Mouse (Mus musculus) layer of hippocampus, adult 2 months (tissue): ENCODE measurements around the gene Wt1. TPM values are rescaled to one million over a fixed set of nuclear protein-coding genes. Genes with fewer than 3 reads are reported as not detected.

Experiments
- DNase-seq, 2 experiments: peaks; one replicate each; pipeline ENCODE4 v3.0.0; 2022; ENCODE audit warnings: low spot score in 2 of 2
- H3K27ac ChIP-seq: fragments of 200-600 bp; 2 replicates; pipeline ENCODE4 v1.8.1; 2022
- H3K4me3 ChIP-seq: fragments of 200-600 bp; 2 replicates; pipeline ENCODE4 v1.8.1; 2022; ENCODE audit warnings: mild to moderate bottlenecking
- CTCF ChIP-seq: fragments of 200-600 bp; conservative IDR thresholded peaks from 2 replicates; pipeline ENCODE4 v1.8.1; 2022; ENCODE audit warnings: antibody characterized with exemption, mild to moderate bottlenecking, moderate library complexity
- total RNA-seq, 2 experiments: library from RNA; stranded (reverse); gene quantifications; 2 replicates each; pipeline ENCODE4 v1.2.3; 2021

Gene Wt1
- total RNA-seq, 2 experiments from 2014 or later = not detected

GRCm38 (mm10) chr2:105219664-105220063, 93.3 kb downstream of the Wt1 start:
- no peak for DNase-seq
- Histone ChIP-seq H3K27ac (no peak overlapping the region), H3K4me3 (no peak overlapping the region)
- TF ChIP-seq CTCF = no peak

DNA sequence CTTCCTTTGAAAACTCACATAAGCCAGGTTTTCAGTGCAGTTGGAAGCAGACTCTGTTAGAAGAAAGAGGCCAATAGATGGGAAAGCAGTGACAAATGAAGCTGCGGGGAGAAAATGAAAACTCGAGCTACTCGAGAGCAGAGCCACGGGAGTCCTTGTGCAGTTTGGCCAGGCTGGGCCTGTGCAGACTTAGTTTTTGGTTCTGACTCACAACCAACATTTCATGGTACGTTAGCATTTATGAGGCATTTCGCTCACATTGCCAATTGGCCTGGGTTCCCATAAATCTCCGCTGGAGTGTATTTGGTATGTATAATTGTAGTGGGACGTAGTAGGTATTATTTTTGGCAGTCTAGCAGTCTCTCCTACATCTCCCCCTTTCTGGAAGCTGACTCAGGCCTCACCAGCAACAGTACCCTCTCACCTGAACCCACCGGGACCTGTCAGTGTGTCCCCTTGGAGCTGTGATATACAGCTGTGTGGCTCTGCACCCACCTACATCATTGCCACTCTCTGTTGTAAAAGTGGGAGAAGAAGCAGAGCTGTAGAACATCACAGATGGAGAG, 94.5 kb downstream of the Wt1 start:
- no peak overlapping the region for H3K27ac ChIP-seq
- H3K4me3 ChIP-seq = no peak overlapping the region
- no peak for DNase-seq
- TF ChIP-seq CTCF = no peak

Other genes starting within 250 kb of the Wt1 start
- gene Eif3m, start 109.4 kb upstream of the Wt1 start, total RNA-seq = 10 to 100 TPM; 92.7 to 97.6 TPM
- gene Gm11060, start 34.5 kb upstream of the Wt1 start, total RNA-seq = not detected
- gene Them7, start 97.8 kb downstream of the Wt1 start, total RNA-seq = not detected